Mouse (Mus musculus) Patski (cell line): Measurements from ENCODE around the gene Spaca9. TPM values are rescaled to one million over a fixed set of nuclear protein-coding genes. Genes with fewer than 3 reads are reported as not detected.

Source experiments
- ATAC-seq: fragments of 100-300 bp; one replicate; pipeline ENCODE4 v1.8.0; 2021
- CTCF ChIA-PET: fragments of 350-600 bp; sonication (Branson Sonifier 250); formaldehyde crosslinking; loops from one replicate; lab custom pipeline; 2022; ENCODE audit warnings: inconsistent platforms; lab: Charles Lee
- POLR2A ChIA-PET: fragments of 350-600 bp; sonication (Branson Sonifier 250); formaldehyde crosslinking; loops from one replicate; lab custom pipeline; 2022; ENCODE audit warnings: antibody characterized with exemption, inconsistent platforms; lab: Charles Lee
- DNase-seq: peaks from one replicate; pipeline ENCODE4 v3.0.0-alpha.2; 2011; ENCODE audit warnings: low read depth, low spot score
- H3K27me3 ChIP-seq: fragments of 371-371 bp; one replicate; pipeline ENCODE4 v1.5.1; 2021
- CTCF ChIP-seq: fragments of 100-300 bp; IDR thresholded peaks from one replicate; pipeline ENCODE4 v1.5.1; 2021
- in situ Hi-C: fragments of 300-500 bp; cut with MboI; formaldehyde crosslinking; loops from 3 replicates; pipeline ENCODE4 v1.11.1; 2018; ENCODE audit warnings: low pct_unique_long_range_greater_than_20kb, mixed read lengths
- polyA plus RNA-seq: library from polyadenylated mRNA; unstranded; gene quantifications from one replicate; pipeline ENCODE4 v1.2.3, GENCODE M21; 2021

The Spaca9 gene
- polyA plus RNA-seq, 1 experiment from 2014 or later, result 2.4 TPM

GRCm38 (mm10) chr2:28713036-28713435 lies 13.5 kb upstream of the Spaca9 start:
- ChIA-PET CTCF (no interaction called here), POLR2A (no interaction called here)
- no peak for TF ChIP-seq CTCF
- ATAC-seq (no peak), DNase-seq (no peak)
- in situ Hi-C loops, result no loop called here
- peaks cover 5% of the 10 kb centered on the region for H3K27me3 ChIP-seq

- CTCF ChIA-PET, result no interaction called here
- H3K27me3 ChIP-seq, result peaks cover 9% of the 10 kb centered on the region
- no peak for ATAC-seq
These were observed 7.3 kb upstream of the Spaca9 start for GRCm38 (mm10) chr2:28706787-28707186.

GRCm38 (mm10) chr2:28706106-28706636 lies 6.6 kb upstream of the Spaca9 start:
- in situ Hi-C loops, result no loop called here
- ChIA-PET CTCF (no interaction called here), POLR2A (no interaction called here)
- ATAC-seq (no peak), DNase-seq (no peak)
- peaks cover 9% of the 10 kb centered on the region for H3K27me3 ChIP-seq
- TF ChIP-seq CTCF, result no peak

More at GRCm38 (mm10) chr2:28706787-28707186, 7.3 kb upstream of the Spaca9 start:
- in situ Hi-C loops, result no loop called here
- POLR2A ChIA-PET, result no interaction called here
- no peak for DNase-seq
- TF ChIP-seq CTCF, result no peak

GRCm38 (mm10) chr2:28701646-28702262 lies 2.2 kb upstream of the Spaca9 start:
- DNase-seq (no peak), ATAC-seq (no peak)
- peaks cover 9% of the 10 kb centered on the region for H3K27me3 ChIP-seq
- ChIA-PET POLR2A (no interaction called here), CTCF (interaction anchor here (0.7 kb wide), 1 partner anchor 14 kb away, joined by 3 read pairs; no protein-coding TSS in a partner anchor)
- in situ Hi-C loops, result no loop called here
- TF ChIP-seq CTCF, result no peak

- ChIA-PET CTCF (no interaction called here), POLR2A (no interaction called here)
- no peak for TF ChIP-seq CTCF
- no peaks in the 10 kb centered on the region for H3K27me3 ChIP-seq
- no peak for DNase-seq
- ATAC-seq, result no peak
- in situ Hi-C loops, result no loop called here
These were observed 961 bp downstream of the Spaca9 start for GRCm38 (mm10) chr2:28698566-28698965.

- ChIA-PET POLR2A (no interaction called here), CTCF (no interaction called here)
- no peak for TF ChIP-seq CTCF
- in situ Hi-C loops, result no loop called here
- DNase-seq (no peak), ATAC-seq (no peak)
- no peaks in the 10 kb centered on the region for H3K27me3 ChIP-seq
These were observed 6.8 kb downstream of the Spaca9 start for GRCm38 (mm10) chr2:28692692-28693091.

- H3K27me3 ChIP-seq, result no peaks in the 10 kb centered on the region
- no peak for ATAC-seq
- DNase-seq, result no peak
- in situ Hi-C loops, result no loop called here
- CTCF ChIA-PET, result interaction anchor here (1.1 to 1.8 kb wide), 2 partner anchors 13 to 22 kb away, joined by 3 to 5 read pairs; no protein-coding TSS in a partner anchor
- POLR2A ChIA-PET, result no interaction called here
- no peak for TF ChIP-seq CTCF
These were observed 11.1 kb downstream of the Spaca9 start for GRCm38 (mm10) chr2:28688431-28688830.

- DNase-seq (no peak), ATAC-seq (no peak)
- ChIA-PET CTCF (no interaction called here), POLR2A (no interaction called here)
- H3K27me3 ChIP-seq, result no peaks in the 10 kb centered on the region
- in situ Hi-C loops, result no loop called here
- TF ChIP-seq CTCF, result no peak
These were observed 13.6 kb downstream of the Spaca9 start for GRCm38 (mm10) chr2:28685895-28686294.

GRCm38 (mm10) chr2:28681718-28682117 lies 17.8 kb downstream of the Spaca9 start:
- no peak for ATAC-seq
- peak; percentile 44 for DNase-seq
- POLR2A ChIA-PET, result no interaction called here
- no peak for TF ChIP-seq CTCF
- CTCF ChIA-PET, result interaction anchor here (0.9 to 1.0 kb wide), 2 partner anchors 54 to 57 kb away, joined by 4 read pairs; no protein-coding TSS in a partner anchor
- no peaks in the 10 kb centered on the region for H3K27me3 ChIP-seq
- in situ Hi-C loops, result no loop called here

GRCm38 (mm10) chr2:28680710-28681109 lies 18.8 kb downstream of the Spaca9 start:
- ChIA-PET CTCF (interaction anchor here (1.0 kb wide), 1 partner anchor 53 kb away, joined by 4 read pairs; no protein-coding TSS in a partner anchor), POLR2A (no interaction called here)
- H3K27me3 ChIP-seq, result no peaks in the 10 kb centered on the region
- DNase-seq, result no peak
- no peak for ATAC-seq
- in situ Hi-C loops, result no loop called here
- TF ChIP-seq CTCF, result peak; percentile 68

- no peaks in the 10 kb centered on the region for H3K27me3 ChIP-seq
- in situ Hi-C loops, result no loop called here
- DNase-seq, result no peak
- ChIA-PET CTCF (interaction anchor here (1.3 kb wide), 1 partner anchor 18 kb away, joined by 3 read pairs; no protein-coding TSS in a partner anchor), POLR2A (no interaction called here)
- ATAC-seq, result no peak
- no peak for TF ChIP-seq CTCF
These were observed 23.5 kb downstream of the Spaca9 start for GRCm38 (mm10) chr2:28676005-28676404.
